Mouse (Mus musculus): ENCODE results near the gene Smcp.

DNA sequence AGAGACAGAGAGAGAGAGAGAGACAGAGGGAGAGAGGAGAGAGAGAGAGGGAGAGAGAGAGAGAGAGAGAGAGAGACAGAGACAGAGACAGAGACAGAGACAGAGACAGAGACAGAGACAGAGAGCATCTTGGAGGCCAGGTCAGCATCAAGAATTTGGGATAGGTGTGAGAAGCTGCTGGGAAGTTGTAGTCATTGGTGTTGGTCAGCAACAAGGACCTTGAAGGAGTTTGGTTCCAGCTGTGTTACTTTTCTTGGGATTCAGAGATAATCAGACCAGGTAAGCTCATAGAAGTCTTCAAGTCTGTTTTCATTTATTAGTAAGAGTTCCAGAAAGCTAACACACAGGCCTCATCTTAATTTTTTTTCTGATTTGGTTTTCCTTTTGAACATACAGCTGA lies 18.6 kb upstream of the Smcp start, which contains the start of gene 2210017I01Rik:
- TF ChIP-seq CTCF (IDR thresholded peaks at IDR 0.05; ENCODE audit: low read depth, low read length) (no peak), POLR2A (IDR thresholded peaks at IDR 0.05; ENCODE audit: insufficient read depth, low read length) (no peak), EP300 (IDR thresholded peaks at IDR 0.05; ENCODE audit: insufficient read depth, low read depth, low read length) (no peak)
